Mouse (Mus musculus) forebrain, embryonic 10.5 days (tissue): ENCODE results near the gene Pygo2. TPM values are rescaled to one million over a fixed set of nuclear protein-coding genes. Genes with fewer than 3 reads are reported as not detected.
A peak's percentile ranks its signal among the peaks of the same experiment; 100 is the strongest.
"Not testable (repeated sequence)": the region's sequence is repeated elsewhere in the genome, so short reads cannot be mapped to it uniquely, and the experiment has no call there.

Source experiments
- DNase-seq: peaks from one replicate; pipeline ENCODE4 v3.0.0-alpha.2; 2017; ENCODE audit warnings: low spot score; ENCODE audit errors: extremely low spot score
- H3K27ac ChIP-seq: fragments of 300-500 bp; sonication (generic); 2 replicates; pipeline ENCODE4 v1.5.1; 2016; ENCODE audit warnings: mild to moderate bottlenecking
- H3K27me3 ChIP-seq: fragments of 300-500 bp; sonication (generic); 2 replicates; pipeline ENCODE4 v1.6.1; 2016; ENCODE audit warnings: mild to moderate bottlenecking; ENCODE audit not compliant: poor library complexity, severe bottlenecking
- H3K36me3 ChIP-seq: fragments of 300-500 bp; sonication (generic); replicated peaks from 2 replicates; pipeline ENCODE4 v1.6.1; 2016; ENCODE audit warnings: mild to moderate bottlenecking, moderate library complexity
- H3K4me1 ChIP-seq: fragments of 300-500 bp; sonication (generic); 2 replicates; pipeline ENCODE4 v1.6.1; 2016
- H3K4me3 ChIP-seq: fragments of 300-500 bp; sonication (generic); 2 replicates; pipeline ENCODE4 v1.5.1; 2016; ENCODE audit warnings: mild to moderate bottlenecking, moderate library complexity
- H3K9me3 ChIP-seq: fragments of 300-500 bp; sonication (generic); 2 replicates; pipeline ENCODE4 v1.6.1; 2016; ENCODE audit warnings: mild to moderate bottlenecking, moderate library complexity
- WGBS: fragments of 180-500 bp; shearing (Covaris S2); methylation state at CpG from one replicate; pipeline ENCODE4 v1.1.7; 2016; 5-methylcytosine and 5-hydroxymethylcytosine counted together
- polyA plus RNA-seq: library from polyadenylated mRNA; unstranded; fragments of >200 nt; fragmentation: Nextera tagmentation; extraction: Ambion mirVana; gene quantifications from 2 replicates; pipeline ENCODE4 v1.2.1, GENCODE M21; 2016

Gene Pygo2
- polyA plus RNA-seq, 1 experiment from 2014 or later = 34.9 TPM

GRCm38 (mm10) chr3:89418170-89418860 is 11.7 kb upstream of the Pygo2 start, which contains the start of the genes Cks1b and Shc1:
Gene Cks1b (minus strand): TSS chr3:89418383.
Gene Shc1 (plus strand): TSS chr3:89418443.
- Histone ChIP-seq H3K27ac (peak within 1 kb of the TSS; percentile 93), H3K4me3 (peak within 1 kb of the TSS; percentile 71), H3K4me1 (peaks cover 57% of the 10 kb centered on the region), H3K27me3 (no peaks in the 10 kb centered on the region), H3K36me3 (peaks cover 40% of the 10 kb centered on the region), H3K9me3 (no peaks in the 10 kb centered on the region)
- peak; percentile 97 for DNase-seq
- WGBS = under 1% methylated on average over 39 of the region's 39 CpGs

- Histone ChIP-seq H3K4me3 (peak overlapping the region; percentile 71), H3K4me1 (peaks cover 61% of the 10 kb centered on the region), H3K36me3 (peaks cover 41% of the 10 kb centered on the region), H3K27ac (peak overlapping the region; percentile 93), H3K9me3 (no peaks in the 10 kb centered on the region), H3K27me3 (no peaks in the 10 kb centered on the region)
- under 1% methylated on average over 16 of the region's 16 CpGs for WGBS
- peak; percentile 85 for DNase-seq
Measured at GRCm38 (mm10) chr3:89418861-89419250, 11.2 kb upstream of the Pygo2 start.

GRCm38 (mm10) chr3:89419571-89419970 is 10.4 kb upstream of the Pygo2 start:
- H3K27ac ChIP-seq = peak overlapping the region; percentile 93
- DNase-seq = peak; percentile 27
- H3K4me1 ChIP-seq = peaks cover 61% of the 10 kb centered on the region
- 4% methylated on average over 9 of the region's 9 CpGs for WGBS
- no peaks in the 10 kb centered on the region for H3K9me3 ChIP-seq
- peak overlapping the region; percentile 71 for H3K4me3 ChIP-seq
- H3K36me3 ChIP-seq = peaks cover 41% of the 10 kb centered on the region
- no peaks in the 10 kb centered on the region for H3K27me3 ChIP-seq

GRCm38 (mm10) chr3:89419981-89420380 is 10.0 kb upstream of the Pygo2 start:
- 31% methylated on average over 3 of the region's 3 CpGs for WGBS
- Histone ChIP-seq H3K27me3 (no peaks in the 10 kb centered on the region), H3K27ac (peak overlapping the region; percentile 93), H3K36me3 (peaks cover 41% of the 10 kb centered on the region), H3K9me3 (no peaks in the 10 kb centered on the region), H3K4me3 (peak overlapping the region; percentile 71), H3K4me1 (peaks cover 61% of the 10 kb centered on the region)
- no peak for DNase-seq

- peaks cover 61% of the 10 kb centered on the region for H3K4me1 ChIP-seq
- DNase-seq = no peak
- no peaks in the 10 kb centered on the region for H3K27me3 ChIP-seq
- no peaks in the 10 kb centered on the region for H3K9me3 ChIP-seq
- 61% methylated on average over 2 of the region's 2 CpGs for WGBS
- peak overlapping the region; percentile 52 for H3K4me3 ChIP-seq
- peaks cover 40% of the 10 kb centered on the region for H3K36me3 ChIP-seq
- H3K27ac ChIP-seq = peak overlapping the region; percentile 86
Measured at GRCm38 (mm10) chr3:89420421-89420820, 9.6 kb upstream of the Pygo2 start.

GRCm38 (mm10) chr3:89421002-89421774 is 8.8 kb upstream of the Pygo2 start:
- Histone ChIP-seq H3K27ac (peak overlapping the region; percentile 86), H3K4me1 (peaks cover 59% of the 10 kb centered on the region), H3K9me3 (no peaks in the 10 kb centered on the region), H3K27me3 (no peaks in the 10 kb centered on the region), H3K4me3 (peak overlapping the region; percentile 52), H3K36me3 (peaks cover 38% of the 10 kb centered on the region)
- 2% methylated on average over 11 of the region's 11 CpGs for WGBS
- peak; percentile 73 for DNase-seq

- H3K4me1 ChIP-seq = peaks cover 52% of the 10 kb centered on the region
- H3K4me3 ChIP-seq = peak overlapping the region; percentile 52
- no peak for DNase-seq
- peaks cover 40% of the 10 kb centered on the region for H3K36me3 ChIP-seq
- 5% methylated on average over 22 of the region's 22 CpGs for WGBS
- no peaks in the 10 kb centered on the region for H3K9me3 ChIP-seq
- H3K27ac ChIP-seq = peak overlapping the region; percentile 86
- no peaks in the 10 kb centered on the region for H3K27me3 ChIP-seq
Measured at GRCm38 (mm10) chr3:89421810-89422473, 8.1 kb upstream of the Pygo2 start.

GRCm38 (mm10) chr3:89422556-89423205 is 7.3 kb upstream of the Pygo2 start:
- H3K36me3 ChIP-seq = peaks cover 47% of the 10 kb centered on the region
- no peak for DNase-seq
- H3K4me1 ChIP-seq = peaks cover 46% of the 10 kb centered on the region
- WGBS = 80% methylated on average over 6 of the region's 6 CpGs
- H3K27me3 ChIP-seq = no peaks in the 10 kb centered on the region
- H3K4me3 ChIP-seq = peak overlapping the region; percentile 52
- peak overlapping the region; percentile 86 for H3K27ac ChIP-seq
- no peaks in the 10 kb centered on the region for H3K9me3 ChIP-seq

GRCm38 (mm10) chr3:89424416-89425140 is 5.4 kb upstream of the Pygo2 start:
- no peaks in the 10 kb centered on the region for H3K27me3 ChIP-seq
- no peaks in the 10 kb centered on the region for H3K9me3 ChIP-seq
- DNase-seq = no peak
- H3K27ac ChIP-seq = no peak overlapping the region
- peaks cover 41% of the 10 kb centered on the region for H3K4me1 ChIP-seq
- H3K4me3 ChIP-seq = no peak overlapping the region
- H3K36me3 ChIP-seq = peaks cover 53% of the 10 kb centered on the region
- WGBS = 95% methylated on average over 5 of the region's 5 CpGs

- no peaks in the 10 kb centered on the region for H3K9me3 ChIP-seq
- peaks cover 41% of the 10 kb centered on the region for H3K4me1 ChIP-seq
- H3K4me3 ChIP-seq = no peak overlapping the region
- no peaks in the 10 kb centered on the region for H3K27me3 ChIP-seq
- no peak for DNase-seq
- WGBS = 87% methylated on average over 5 of the region's 5 CpGs
- no peak overlapping the region for H3K27ac ChIP-seq
- H3K36me3 ChIP-seq = peaks cover 53% of the 10 kb centered on the region
Measured at GRCm38 (mm10) chr3:89425141-89425525, 4.9 kb upstream of the Pygo2 start.

- peaks cover 53% of the 10 kb centered on the region for H3K36me3 ChIP-seq
- no peak overlapping the region for H3K27ac ChIP-seq
- 87% methylated on average over 4 of the region's 4 CpGs for WGBS
- DNase-seq = no peak
- H3K4me3 ChIP-seq = no peak overlapping the region
- H3K9me3 ChIP-seq = no peaks in the 10 kb centered on the region
- no peaks in the 10 kb centered on the region for H3K27me3 ChIP-seq
- peaks cover 41% of the 10 kb centered on the region for H3K4me1 ChIP-seq
Measured at GRCm38 (mm10) chr3:89425876-89426275, 4.1 kb upstream of the Pygo2 start.

GRCm38 (mm10) chr3:89429021-89429420 is 993 bp upstream of the Pygo2 start:
- Histone ChIP-seq H3K36me3 (peaks cover 63% of the 10 kb centered on the region), H3K4me1 (peaks cover 34% of the 10 kb centered on the region)
- DNase-seq, H3K9me3 ChIP-seq, H3K27me3 ChIP-seq, H3K4me3 ChIP-seq, H3K27ac ChIP-seq: not testable (repeated sequence)
- 96% methylated on average over 7 of the region's 7 CpGs for WGBS
